Mouse (Mus musculus) MEL (cell line): ENCODE data around the gene Cmss1.

Source experiments
- CHD2 ChIP-seq: IDR thresholded peaks from 2 replicates; pipeline ENCODE4 v1.6.1; 2011; ENCODE audit warnings: low read length, improper control_type of control experiment
- CTCF ChIP-seq, 3 experiments: IDR thresholded peaks in 2 of 3; conservative IDR thresholded peaks in 1 of 3; 2 replicates each; pipeline ENCODE4 v1.5.1; 2011 to 2012; ENCODE audit warnings: low read length in 3 of 3, low read depth in 2 of 3, mild to moderate bottlenecking in 2 of 3, improper control_type of control experiment in 1 of 3, inconsistent platforms in 1 of 3, mixed read lengths in 1 of 3, moderate library complexity in 1 of 3; ENCODE audit not compliant: control insufficient read depth in 1 of 3, insufficient read depth in 1 of 3, poor library complexity in 1 of 3, severe bottlenecking in 1 of 3
- E2F4 ChIP-seq: IDR thresholded peaks from 2 replicates; pipeline ENCODE4 v1.6.1; 2011; ENCODE audit warnings: low read depth, low read length, improper control_type of control experiment, borderline replicate concordance
- ELF1 ChIP-seq: IDR thresholded peaks from 2 replicates; pipeline ENCODE4 v1.6.1; 2014; ENCODE audit warnings: low read depth, mild to moderate bottlenecking, inconsistent platforms, low read length, improper control_type of control experiment, moderate library complexity
- EP300 ChIP-seq, 2 experiments: IDR thresholded peaks; 2 replicates each; pipeline ENCODE4 v1.6.1; 2011; ENCODE audit warnings: improper control_type of control experiment in 2 of 2, low read length in 2 of 2, low read depth in 1 of 2, mild to moderate bottlenecking in 1 of 2
- GABPA ChIP-seq: IDR thresholded peaks from 2 replicates; pipeline ENCODE4 v1.6.1; 2012; ENCODE audit warnings: low read depth, mild to moderate bottlenecking, inconsistent platforms, low read length, improper control_type of control experiment, moderate library complexity
- GATA1 ChIP-seq: IDR thresholded peaks from 2 replicates; pipeline ENCODE4 v1.6.1; 2011; ENCODE audit warnings: low read depth, low read length, improper control_type of control experiment
- HCFC1 ChIP-seq: IDR thresholded peaks from 2 replicates; pipeline ENCODE4 v1.6.1; 2012; ENCODE audit warnings: low read depth, mild to moderate bottlenecking, inconsistent platforms, low read length, improper control_type of control experiment, moderate library complexity
- MAZ ChIP-seq: IDR thresholded peaks from 2 replicates; pipeline ENCODE4 v1.6.1; 2012; ENCODE audit warnings: low read depth, mild to moderate bottlenecking, inconsistent platforms, low read length, improper control_type of control experiment
- NRF1 ChIP-seq: IDR thresholded peaks from 2 replicates; pipeline ENCODE4 v1.6.1; 2014; ENCODE audit warnings: low read depth, mild to moderate bottlenecking, inconsistent platforms, low read length, improper control_type of control experiment, moderate library complexity; ENCODE audit not compliant: poor library complexity, insufficient read depth, severe bottlenecking
- POLR2A ChIP-seq, 2 experiments: IDR thresholded peaks; 2 replicates each; pipeline ENCODE4 v1.6.1; 2011 to 2012; ENCODE audit warnings: low read length in 2 of 2, mild to moderate bottlenecking in 2 of 2, control low read depth in 1 of 2, improper control_type of control experiment in 1 of 2, low read depth in 1 of 2, moderate library complexity in 1 of 2; ENCODE audit not compliant: control insufficient read depth in 1 of 2, insufficient read depth in 1 of 2, poor library complexity in 1 of 2
- TBP ChIP-seq: IDR thresholded peaks from 2 replicates; pipeline ENCODE4 v1.8.0; 2011; ENCODE audit warnings: low read depth, low read length, improper control_type of control experiment
- TCF12 ChIP-seq: IDR thresholded peaks from 2 replicates; pipeline ENCODE4 v1.6.1; 2014; ENCODE audit warnings: low read depth, mild to moderate bottlenecking, inconsistent platforms, low read length, improper control_type of control experiment, moderate library complexity
- UBTF ChIP-seq: IDR thresholded peaks from 2 replicates; pipeline ENCODE4 v1.6.1; 2012; ENCODE audit warnings: low read depth, mild to moderate bottlenecking, inconsistent platforms, low read length, improper control_type of control experiment, moderate library complexity, borderline replicate concordance; ENCODE audit not compliant: insufficient read depth

DNA sequence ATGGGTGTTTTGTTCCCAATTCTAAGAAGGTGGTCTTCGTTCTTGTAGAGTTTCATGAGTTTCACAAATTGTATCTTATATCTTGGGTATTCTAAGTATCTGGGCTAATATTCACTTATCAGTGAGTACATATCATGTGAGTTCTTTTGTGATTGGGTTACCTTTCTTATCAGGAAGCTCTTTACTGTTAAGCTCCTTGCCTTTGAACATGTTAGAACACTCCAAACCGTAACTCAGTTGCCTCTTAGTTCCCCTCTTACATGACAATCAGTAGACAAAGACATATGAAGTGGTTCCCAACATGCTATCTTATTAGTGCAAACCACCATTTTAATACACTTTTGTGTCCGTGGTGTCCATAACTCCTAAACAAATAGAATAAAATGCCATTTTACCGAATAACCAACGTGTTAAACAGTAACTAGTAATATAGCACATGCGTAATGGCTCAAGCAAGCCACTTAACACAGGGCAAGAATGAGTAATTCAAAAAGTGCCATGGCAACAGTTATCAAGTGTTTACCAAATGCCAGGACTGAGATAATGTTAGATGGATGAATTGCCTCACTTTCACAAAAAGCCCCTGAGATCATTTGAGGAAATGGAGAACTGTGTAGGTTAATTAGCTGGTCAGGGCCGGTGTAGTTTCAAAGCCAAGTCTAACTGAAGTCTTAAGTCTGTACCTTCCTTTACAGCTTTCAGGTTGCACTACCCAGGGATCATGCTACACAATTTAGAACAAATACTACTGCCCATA is 37.8 kb downstream of the Cmss1 start:
- TF ChIP-seq EP300 (IDR thresholded peaks at IDR 0.05; ENCODE audit: low read depth in 1 of 2, low read length in 2 of 2): no peak
- TF ChIP-seq GATA1: peak; percentile 58
- no peak for TF ChIP-seq CTCF (IDR thresholded peaks at IDR 0.05 in 2 of 3, conservative IDR thresholded peaks at IDR 0.05 in 1 of 3; ENCODE audit: control insufficient read depth in 1 of 3, insufficient read depth in 1 of 3, low read depth in 2 of 3, low read length in 3 of 3, poor library complexity in 1 of 3, severe bottlenecking in 1 of 3)
- no peak for TF ChIP-seq UBTF
- no peak for TF ChIP-seq POLR2A (IDR thresholded peaks at IDR 0.05; ENCODE audit: control insufficient read depth in 1 of 2, insufficient read depth in 1 of 2, low read depth in 1 of 2, low read length in 2 of 2, poor library complexity in 1 of 2)
- TF ChIP-seq E2F4: no peak
- no peak for TF ChIP-seq HCFC1
- TF ChIP-seq GABPA: no peak
- no peak for TF ChIP-seq TCF12
- TF ChIP-seq CHD2: no peak
- TF ChIP-seq TBP: no peak
- TF ChIP-seq ELF1: no peak
- TF ChIP-seq NRF1: no peak
- TF ChIP-seq MAZ: no peak
